Mouse (Mus musculus) stomach, postnatal 0 days (tissue): ENCODE measurements around the gene 1700021F05Rik. TPM values are rescaled to one million over a fixed set of nuclear protein-coding genes. Genes with fewer than 3 reads are reported as not detected.

Experiments used
- ATAC-seq: fragments of 200-750 bp; cut with Nextera tagmentation; 2 replicates; pipeline ENCODE4 v1.8.0; 2017; ENCODE audit not compliant: low FRiP score, low TSS enrichment
- DNase-seq: peaks from one replicate; pipeline ENCODE4 v3.0.0-alpha.2; 2016; ENCODE audit warnings: low spot score
- H3K27ac ChIP-seq: fragments of 300-500 bp; sonication (generic); replicated peaks from 2 replicates; pipeline ENCODE4 v1.5.1; 2014; ENCODE audit warnings: mild to moderate bottlenecking, control low read depth
- H3K27me3 ChIP-seq: fragments of 300-500 bp; sonication (generic); 2 replicates; pipeline ENCODE4 v1.6.1; 2014; ENCODE audit warnings: low read length; ENCODE audit not compliant: control insufficient read depth, insufficient read depth
- H3K36me3 ChIP-seq: fragments of 300-500 bp; sonication (generic); 2 replicates; pipeline ENCODE4 v1.6.1; 2014; ENCODE audit warnings: low read length, mixed read lengths; ENCODE audit not compliant: control insufficient read depth, insufficient read depth
- H3K4me1 ChIP-seq: fragments of 300-500 bp; sonication (generic); replicated peaks from 2 replicates; pipeline ENCODE4 v1.6.1; 2014; ENCODE audit warnings: antibody characterized with exemption; ENCODE audit not compliant: control insufficient read depth, insufficient read depth
- H3K4me2 ChIP-seq: fragments of 300-500 bp; sonication (generic); replicated peaks from 2 replicates; pipeline ENCODE4 v1.6.1; 2014; ENCODE audit warnings: low read depth, mild to moderate bottlenecking, control low read depth, moderate library complexity
- H3K4me3 ChIP-seq: fragments of 300-500 bp; sonication (generic); 2 replicates; pipeline ENCODE4 v1.5.1; 2014; ENCODE audit warnings: low read depth, low read length, control low read depth
- H3K9ac ChIP-seq: fragments of 300-500 bp; sonication (generic); 2 replicates; pipeline ENCODE4 v1.6.1; 2014; ENCODE audit warnings: mild to moderate bottlenecking, low read length, control low read depth, mixed read lengths
- H3K9me3 ChIP-seq: fragments of 300-500 bp; sonication (generic); 2 replicates; pipeline ENCODE4 v1.6.1; 2016; ENCODE audit warnings: low read length; ENCODE audit not compliant: control insufficient read depth
- CTCF ChIP-seq: IDR thresholded peaks from 2 replicates; pipeline ENCODE4 v1.5.1; 2016; ENCODE audit warnings: antibody characterized with exemption, low read depth, mild to moderate bottlenecking, moderate library complexity
- EP300 ChIP-seq: optimal IDR thresholded peaks from 2 replicates; pipeline ENCODE3; 2016; ENCODE audit warnings: antibody characterized with exemption
- WGBS: fragments of 180-500 bp; shearing (Covaris S2); extraction: QIAGEN DNeasy Blood & Tissue Kit; methylation state at CpG from one replicate; pipeline ENCODE4 v1.1.7; 2014; 5-methylcytosine and 5-hydroxymethylcytosine counted together
- polyA plus RNA-seq: library from polyadenylated mRNA; unstranded; fragments of >200 nt; fragmentation: Nextera tagmentation; extraction: Ambion mirVana; gene quantifications from 2 replicates; pipeline ENCODE4 v1.2.1, GENCODE M21; 2015

1700021F05Rik gene
- polyA plus RNA-seq, 1 experiment from 2014 or later, result 48.9 TPM

DNA sequence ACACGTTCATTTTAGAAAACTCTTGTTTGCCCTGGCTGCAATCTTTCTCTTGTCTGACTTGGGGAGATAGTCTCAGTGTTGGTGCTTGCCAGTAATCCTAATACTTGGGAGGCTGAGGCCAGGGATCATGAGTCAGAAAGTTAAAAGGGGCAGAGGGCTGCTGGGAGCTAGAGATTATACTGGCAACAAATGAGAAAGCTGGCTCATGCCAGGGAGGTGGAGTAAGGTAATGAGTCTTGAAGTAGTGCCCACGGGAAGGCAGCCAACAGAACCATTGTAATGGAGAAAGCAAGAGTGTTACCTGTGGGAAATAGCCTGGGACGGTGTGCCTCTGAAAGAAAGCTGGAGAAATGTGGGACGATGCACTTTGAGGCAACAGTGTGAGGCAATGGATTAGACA lies 23.0 kb downstream of the 1700021F05Rik start:
- Histone ChIP-seq H3K4me2 (no peak overlapping the region), H3K4me3 (no peak overlapping the region), H3K27ac (0 out of 2 replicates have a peak overlapping the region, but pooled peaks have one; percentile 14), H3K36me3 (no peaks in the 10 kb centered on the region), H3K9ac (no peak overlapping the region), H3K4me1 (no peaks in the 10 kb centered on the region), H3K27me3 (no peaks in the 10 kb centered on the region), H3K9me3 (no peaks in the 10 kb centered on the region)
- WGBS, result 30% methylated on average over 4 of the region's 4 CpGs
- TF ChIP-seq EP300 (no peak), CTCF (no peak)
- DNase-seq (peak; percentile 45), ATAC-seq (peak; percentile 42; the same call in 1 of the 2 replicates)

DNA sequence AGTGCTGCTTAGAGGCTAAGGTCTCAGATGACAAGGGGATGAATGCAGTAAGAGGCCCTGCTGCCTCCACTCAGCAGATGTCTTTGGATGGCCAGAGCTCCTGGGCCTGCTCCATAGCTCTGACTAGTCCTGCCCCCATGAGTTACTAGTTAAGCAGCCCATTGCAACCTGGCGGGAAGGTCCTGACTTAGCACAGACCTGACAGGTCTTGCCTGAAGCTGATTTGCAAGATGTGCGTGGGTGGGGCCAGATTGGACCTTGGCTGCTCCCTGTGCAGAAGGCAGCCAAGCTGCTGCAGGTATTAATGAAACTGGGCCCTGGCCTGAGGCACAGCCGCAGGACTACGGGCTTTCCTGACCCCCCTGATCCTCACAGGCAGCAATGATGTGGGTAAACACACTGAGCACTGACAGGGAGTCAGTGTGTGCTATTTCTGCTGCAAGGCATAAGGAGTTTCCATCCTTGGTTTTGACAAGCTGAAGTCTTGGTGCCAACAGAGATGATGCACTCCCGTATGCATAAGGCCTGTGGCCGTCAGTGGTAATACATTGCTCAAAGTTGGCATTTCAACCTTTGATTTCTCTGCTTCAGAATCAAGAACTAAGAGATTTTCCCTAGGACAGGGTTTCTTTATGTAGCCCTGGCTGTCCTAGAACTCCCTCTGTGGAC lies 23.7 kb downstream of the 1700021F05Rik start:
- TF ChIP-seq CTCF (no peak), EP300 (no peak)
- Histone ChIP-seq H3K4me3 (no peak overlapping the region), H3K9me3 (no peaks in the 10 kb centered on the region), H3K4me1 (no peaks in the 10 kb centered on the region), H3K27me3 (no peaks in the 10 kb centered on the region), H3K9ac (no peak overlapping the region), H3K4me2 (no peak overlapping the region), H3K27ac (no peak overlapping the region), H3K36me3 (no peaks in the 10 kb centered on the region)
- WGBS, result 44% methylated on average over 6 of the region's 6 CpGs
- ATAC-seq (peak; percentile 66), DNase-seq (peak; percentile 45)

DNA sequence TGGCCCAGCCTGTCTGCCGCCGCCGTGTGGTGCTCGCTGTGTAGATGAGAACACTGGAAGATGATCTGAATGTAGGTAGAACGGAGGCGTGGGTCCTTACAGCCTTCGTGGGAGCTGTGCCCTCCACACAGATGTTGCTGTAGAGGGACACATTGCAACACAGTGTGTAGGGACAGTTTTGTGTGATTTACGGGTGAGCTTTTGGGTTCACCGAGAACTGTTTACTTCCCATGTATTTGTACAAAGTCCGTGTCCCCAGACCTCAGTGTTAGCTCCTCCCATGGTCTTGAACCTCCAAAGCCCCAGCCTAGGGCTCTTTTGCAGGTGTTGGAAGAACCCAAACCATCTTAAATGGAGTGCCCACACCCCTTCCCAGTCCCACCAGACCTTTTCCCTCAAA lies 27.8 kb downstream of the 1700021F05Rik start:
- no peak for ATAC-seq
- H3K9ac ChIP-seq, result no peak overlapping the region
- DNase-seq, result no peak
- no peak overlapping the region for H3K27ac ChIP-seq
- no peaks in the 10 kb centered on the region for H3K9me3 ChIP-seq
- no peak overlapping the region for H3K4me2 ChIP-seq
- no peaks in the 10 kb centered on the region for H3K27me3 ChIP-seq
- no peak overlapping the region for H3K4me3 ChIP-seq
- no peaks in the 10 kb centered on the region for H3K4me1 ChIP-seq
- 89% methylated on average over 10 of the region's 10 CpGs for WGBS
- H3K36me3 ChIP-seq, result peaks cover 8% of the 10 kb centered on the region
- TF ChIP-seq CTCF (no peak), EP300 (no peak)

DNA sequence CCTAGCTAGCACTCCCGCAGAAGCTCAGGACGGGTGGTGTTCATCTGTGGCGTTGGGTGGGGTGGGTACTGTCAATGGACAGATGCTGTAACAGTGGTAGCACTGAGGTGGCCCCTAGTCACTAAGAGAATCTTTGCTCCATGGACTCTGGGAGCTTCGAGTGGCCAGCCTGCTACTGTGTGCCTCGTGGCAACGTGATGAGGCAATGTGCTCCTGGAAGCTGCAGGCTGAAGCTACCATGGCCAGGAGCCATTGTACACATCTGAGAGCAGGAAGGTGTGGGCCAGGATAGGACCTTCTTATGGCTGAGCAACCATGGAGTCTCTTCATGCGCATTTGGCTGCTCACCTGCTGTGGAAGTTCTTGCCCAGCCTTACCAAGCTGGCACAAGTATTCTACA lies 31.6 kb downstream of the 1700021F05Rik start:
- H3K36me3 ChIP-seq, result peaks cover 8% of the 10 kb centered on the region

DNA sequence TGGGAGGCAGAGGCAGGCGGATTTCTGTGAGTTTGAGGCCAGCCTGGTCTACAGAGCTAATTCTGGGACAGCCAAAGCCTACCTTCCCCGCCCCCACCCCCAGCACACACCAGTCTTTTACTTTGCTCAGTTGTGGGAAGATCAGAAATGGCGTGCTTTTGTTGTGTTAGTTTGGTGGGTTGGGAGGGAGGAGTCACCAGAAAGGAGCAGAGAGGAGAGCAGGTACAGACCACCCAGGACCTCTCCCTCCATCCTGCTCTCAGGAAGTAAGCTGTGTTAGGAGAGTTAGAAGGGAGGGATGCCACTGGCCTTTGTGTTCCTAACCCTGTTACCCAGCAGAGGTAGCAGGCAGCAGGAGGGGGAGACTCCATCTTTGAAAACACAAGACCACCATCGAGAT lies 33.7 kb downstream of the 1700021F05Rik start:
- DNase-seq (no peak), ATAC-seq (no peak)
- H3K9ac ChIP-seq, result no peak overlapping the region
- no peak overlapping the region for H3K4me3 ChIP-seq
- no peak overlapping the region for H3K27ac ChIP-seq
- no peak overlapping the region for H3K4me2 ChIP-seq
- H3K9me3 ChIP-seq, result no peaks in the 10 kb centered on the region
- peaks cover 8% of the 10 kb centered on the region for H3K36me3 ChIP-seq
- no peak for TF ChIP-seq EP300
- 81% methylated on average over 4 of the region's 4 CpGs for WGBS
- H3K27me3 ChIP-seq, result no peaks in the 10 kb centered on the region
- H3K4me1 ChIP-seq, result no peaks in the 10 kb centered on the region

More for the DNA sequence above, 31.6 kb downstream of the 1700021F05Rik start:
- Histone ChIP-seq H3K9me3 (no peaks in the 10 kb centered on the region), H3K4me3 (no peak overlapping the region), H3K27ac (no peak overlapping the region), H3K4me1 (no peaks in the 10 kb centered on the region), H3K9ac (no peak overlapping the region), H3K27me3 (no peaks in the 10 kb centered on the region), H3K4me2 (no peak overlapping the region)
- no peak for TF ChIP-seq CTCF
- no peak for TF ChIP-seq EP300
- no peak for DNase-seq
- no peak for ATAC-seq
- WGBS, result 96% methylated on average over 7 of the region's 7 CpGs

DNA sequence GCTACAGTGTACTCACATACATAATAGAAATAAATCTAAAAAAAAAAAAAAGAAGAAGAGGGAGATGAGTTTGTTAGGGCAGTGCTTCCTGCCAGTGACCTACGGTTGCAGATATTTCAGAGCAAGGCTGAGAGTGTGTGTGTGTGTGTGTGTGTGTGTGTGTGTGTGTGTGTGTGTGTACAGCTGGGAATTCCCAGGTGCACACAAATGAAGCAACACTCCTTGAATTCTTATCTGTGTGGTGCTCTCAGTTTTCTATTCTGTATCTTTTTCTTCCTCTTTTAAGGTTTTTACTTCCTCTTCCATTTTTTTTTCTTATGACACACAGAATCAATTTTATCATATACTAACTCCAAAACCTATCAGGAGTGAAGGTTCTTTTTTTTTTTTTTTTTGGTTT lies 36.5 kb downstream of the 1700021F05Rik start:
- Histone ChIP-seq H3K36me3 (no peaks in the 10 kb centered on the region), H3K4me3 (no peak overlapping the region), H3K4me1 (no peaks in the 10 kb centered on the region), H3K9ac (no peak overlapping the region), H3K27me3 (no peaks in the 10 kb centered on the region), H3K4me2 (no peak overlapping the region), H3K27ac (no peak overlapping the region), H3K9me3 (no peaks in the 10 kb centered on the region)
- ATAC-seq (no peak), DNase-seq (no peak)
- WGBS, result 71% methylated on average over 1 of the region's 1 CpGs
- TF ChIP-seq EP300, result no peak
- no peak for TF ChIP-seq CTCF
